Mouse (Mus musculus) forebrain, embryonic 14.5 days (tissue): ENCODE measurements around the gene Hist1h2bf. TPM values are rescaled to one million over a fixed set of nuclear protein-coding genes. Genes with fewer than 3 reads are reported as not detected.
A peak's percentile ranks its signal among the peaks of the same experiment; 100 is the strongest.
"Not testable (repeated sequence)": the region's sequence is repeated elsewhere in the genome, so short reads cannot be mapped to it uniquely, and the experiment has no call there.

Experiments used
- ATAC-seq: fragments of 200-750 bp; cut with Nextera tagmentation; 2 replicates; pipeline ENCODE4 v1.8.0; 2017; ENCODE audit warnings: mild to moderate bottlenecking, moderate library complexity
- DNase-seq: peaks from one replicate; pipeline ENCODE4 v3.0.0-alpha.2; 2015; ENCODE audit warnings: low spot score
- H3K27ac ChIP-seq: fragments of 300-500 bp; sonication (generic); 2 replicates; pipeline ENCODE4 v1.5.1; 2014; ENCODE audit warnings: low read depth, mild to moderate bottlenecking, control low read depth, low read length, moderate library complexity
- H3K27me3 ChIP-seq: fragments of 300-500 bp; sonication (generic); replicated peaks from 2 replicates; pipeline ENCODE4 v1.6.1; 2014; ENCODE audit warnings: low read length, control low read depth, mixed read lengths; ENCODE audit not compliant: control insufficient read depth, insufficient read depth
- H3K36me3 ChIP-seq: fragments of 300-500 bp; sonication (generic); 2 replicates; pipeline ENCODE4 v1.6.1; 2014; ENCODE audit warnings: low read length, control low read depth; ENCODE audit not compliant: control insufficient read depth, insufficient read depth
- H3K4me1 ChIP-seq: fragments of 300-500 bp; sonication (generic); 2 replicates; pipeline ENCODE4 v1.6.1; 2014; ENCODE audit warnings: antibody characterized with exemption, low read length, control low read depth; ENCODE audit not compliant: control insufficient read depth, insufficient read depth
- H3K4me2 ChIP-seq: fragments of 300-500 bp; sonication (generic); 2 replicates; pipeline ENCODE4 v1.6.1; 2014; ENCODE audit warnings: mild to moderate bottlenecking, control low read depth, low read length
- H3K4me3 ChIP-seq: fragments of 300-500 bp; sonication (generic); 2 replicates; pipeline ENCODE4 v1.5.1; 2014; ENCODE audit warnings: low read depth, low read length, control low read depth
- H3K9ac ChIP-seq: fragments of 300-500 bp; sonication (generic); 2 replicates; pipeline ENCODE4 v1.6.1; 2014; ENCODE audit warnings: mild to moderate bottlenecking, low read length, control low read depth, moderate library complexity
- H3K9me3 ChIP-seq: fragments of 300-500 bp; sonication (generic); replicated peaks from 2 replicates; pipeline ENCODE4 v1.6.1; 2016; ENCODE audit warnings: low read length, control low read depth, mixed read lengths; ENCODE audit not compliant: control insufficient read depth
- WGBS: fragments of 180-500 bp; shearing (Covaris S2); extraction: QIAGEN DNeasy Blood & Tissue Kit; methylation state at CpG from one replicate; pipeline ENCODE4 v1.1.7; 2014; 5-methylcytosine and 5-hydroxymethylcytosine counted together
- polyA plus RNA-seq: library from polyadenylated mRNA; unstranded; fragments of >200 nt; fragmentation: Nextera tagmentation; extraction: Ambion mirVana; gene quantifications from 2 replicates; pipeline ENCODE4 v1.2.1, GENCODE M21; 2014

Hist1h2bf gene
- polyA plus RNA-seq, 1 experiment from 2014 or later: 3.9 TPM

DNA sequence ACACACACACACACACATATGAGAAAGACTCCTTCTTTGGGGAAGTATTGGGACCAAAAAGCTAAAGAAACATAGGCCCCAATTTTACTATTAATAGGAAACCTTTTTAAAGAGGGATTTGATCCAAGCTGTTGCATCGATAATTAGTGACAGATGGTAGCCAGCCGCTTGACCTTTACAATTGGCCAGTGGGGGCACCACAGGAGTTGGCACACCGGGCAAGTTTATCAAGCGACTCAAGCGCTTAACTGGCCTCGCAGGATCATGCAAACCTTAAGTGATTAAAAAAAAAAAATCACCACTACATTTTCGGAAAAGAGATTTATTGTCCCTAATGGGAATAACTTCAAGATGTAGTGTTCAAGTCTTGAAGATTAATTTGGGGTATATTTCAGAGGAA, 18.6 kb upstream of the Hist1h2bf start:
- no peak for ATAC-seq
- Histone ChIP-seq H3K4me2 (no peak overlapping the region), H3K9me3 (no peaks in the 10 kb centered on the region), H3K36me3 (no peaks in the 10 kb centered on the region), H3K4me1 (no peaks in the 10 kb centered on the region), H3K4me3 (no peak overlapping the region), H3K27me3 (no peaks in the 10 kb centered on the region), H3K9ac (no peak overlapping the region), H3K27ac (no peak overlapping the region)
- 91% methylated on average over 7 of the region's 7 CpGs for WGBS
- no peak for DNase-seq

GRCm38 (mm10) chr13:23591886-23592285, 17.9 kb upstream of the Hist1h2bf start:
- not testable (repeated sequence) for H3K9me3 ChIP-seq, H3K4me1 ChIP-seq, ATAC-seq, H3K4me3 ChIP-seq, DNase-seq, H3K36me3 ChIP-seq, H3K4me2 ChIP-seq, H3K27ac ChIP-seq, H3K9ac ChIP-seq, H3K27me3 ChIP-seq
- WGBS: 94% methylated on average over 7 of the region's 7 CpGs

DNA sequence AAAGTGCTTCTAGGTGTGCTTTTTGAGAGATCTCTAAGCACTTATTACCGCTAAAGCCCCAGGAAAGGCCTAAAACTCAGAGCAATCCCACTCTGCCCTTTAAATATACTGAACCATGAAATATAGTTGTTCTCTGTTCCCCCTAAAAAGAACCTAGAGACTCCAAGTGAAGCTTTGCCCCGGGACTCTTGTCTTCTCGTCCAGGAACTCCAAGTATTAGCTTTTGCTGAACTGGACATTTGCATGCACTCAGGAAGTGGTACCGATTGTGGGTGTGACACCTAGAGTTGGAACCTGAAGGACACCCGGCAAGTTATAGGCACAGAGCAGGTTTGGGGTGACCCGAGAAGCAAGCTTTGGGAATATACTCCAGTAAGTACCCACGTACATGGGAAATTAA, 17.2 kb upstream of the Hist1h2bf start:
- H3K4me1 ChIP-seq: peaks cover 5% of the 10 kb centered on the region; the same call in 1 of the 2 replicates
- 94% methylated on average over 7 of the region's 7 CpGs for WGBS
- no peak for DNase-seq
- H3K4me3 ChIP-seq: no peak overlapping the region
- no peak overlapping the region for H3K4me2 ChIP-seq
- H3K9me3 ChIP-seq: no peaks in the 10 kb centered on the region
- no peak for ATAC-seq
- H3K9ac ChIP-seq: no peak overlapping the region
- no peaks in the 10 kb centered on the region for H3K27me3 ChIP-seq
- H3K27ac ChIP-seq: no peak overlapping the region
- no peaks in the 10 kb centered on the region for H3K36me3 ChIP-seq

DNA sequence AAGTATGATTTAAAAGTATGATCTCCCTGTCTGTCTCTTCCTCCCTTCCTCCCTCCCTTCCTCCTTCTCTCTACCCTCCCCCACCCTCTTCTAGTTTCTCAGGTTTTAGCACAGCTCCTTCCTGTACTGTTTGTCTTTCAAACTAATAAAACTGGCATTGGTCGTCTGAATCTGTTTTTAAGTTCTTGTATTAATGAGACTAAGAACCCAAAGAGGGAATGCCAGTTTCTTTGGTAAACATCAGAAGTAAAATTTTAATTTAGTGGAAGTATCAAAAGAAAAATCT, 12.9 kb upstream of the Hist1h2bf start:
- ATAC-seq: no peak
- peaks cover 24% of the 10 kb centered on the region for H3K4me1 ChIP-seq
- H3K9ac ChIP-seq: peak overlapping the region; percentile 48
- H3K4me3 ChIP-seq: peak overlapping the region; percentile 42; the same call in 1 of the 2 replicates
- H3K27me3 ChIP-seq: no peaks in the 10 kb centered on the region
- no peak for DNase-seq
- H3K4me2 ChIP-seq: peak overlapping the region; percentile 93
- WGBS: 5% methylated on average over 1 of the region's 1 CpGs
- H3K9me3 ChIP-seq: no peaks in the 10 kb centered on the region
- H3K27ac ChIP-seq: peak overlapping the region; percentile 84
- H3K36me3 ChIP-seq: no peaks in the 10 kb centered on the region

DNA sequence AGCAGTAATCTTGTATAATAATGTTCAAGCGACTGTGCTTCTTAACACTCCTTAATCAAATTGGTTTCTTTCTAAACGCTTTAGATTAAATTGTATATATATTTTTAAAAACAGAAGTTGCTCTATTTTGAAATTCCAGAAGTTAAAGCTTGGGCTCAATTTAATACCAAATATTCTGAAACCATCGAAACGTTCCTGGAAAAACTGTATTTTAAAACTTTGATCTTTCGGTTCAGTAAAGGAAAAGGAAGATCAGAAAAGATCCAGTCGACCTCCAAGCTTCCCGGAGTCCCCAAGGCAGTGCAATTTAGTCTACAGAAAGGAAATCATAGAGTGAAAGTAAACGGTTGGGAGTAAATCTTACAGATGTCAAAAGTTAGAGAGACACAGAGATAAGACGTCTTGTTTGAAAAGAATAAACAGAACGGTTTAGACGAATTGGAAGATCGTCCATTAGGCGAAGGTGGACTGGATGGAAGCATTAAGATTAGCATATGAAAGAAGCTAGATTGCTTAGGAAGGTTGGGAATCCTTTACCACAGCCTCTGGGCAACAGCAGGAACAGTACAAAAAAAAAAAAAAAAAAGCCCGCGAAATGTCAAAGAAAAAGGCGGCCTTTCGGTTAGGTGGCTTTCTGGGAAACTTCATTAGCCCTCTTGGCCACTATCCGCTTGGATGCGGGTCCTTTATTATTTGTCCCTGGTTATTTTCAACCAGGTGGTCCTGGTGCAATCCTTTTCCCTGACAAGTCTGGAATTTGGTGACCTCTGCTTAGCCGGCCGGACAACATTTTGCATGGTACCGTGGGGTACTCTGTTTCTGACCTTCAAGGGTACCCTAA, 12.3 kb upstream of the Hist1h2bf start:
- H3K36me3 ChIP-seq: no peaks in the 10 kb centered on the region
- no peaks in the 10 kb centered on the region for H3K9me3 ChIP-seq
- H3K9ac ChIP-seq: peak overlapping the region; percentile 48
- DNase-seq (peak; percentile 41), ATAC-seq (peak; percentile 14; the same call in 1 of the 2 replicates)
- no peaks in the 10 kb centered on the region for H3K27me3 ChIP-seq
- peak overlapping the region; percentile 93 for H3K4me2 ChIP-seq
- H3K4me3 ChIP-seq: peak overlapping the region; percentile 42
- peaks cover 25% of the 10 kb centered on the region for H3K4me1 ChIP-seq
- under 1% methylated on average over 22 of the region's 22 CpGs for WGBS
- peak overlapping the region; percentile 96 for H3K27ac ChIP-seq

DNA sequence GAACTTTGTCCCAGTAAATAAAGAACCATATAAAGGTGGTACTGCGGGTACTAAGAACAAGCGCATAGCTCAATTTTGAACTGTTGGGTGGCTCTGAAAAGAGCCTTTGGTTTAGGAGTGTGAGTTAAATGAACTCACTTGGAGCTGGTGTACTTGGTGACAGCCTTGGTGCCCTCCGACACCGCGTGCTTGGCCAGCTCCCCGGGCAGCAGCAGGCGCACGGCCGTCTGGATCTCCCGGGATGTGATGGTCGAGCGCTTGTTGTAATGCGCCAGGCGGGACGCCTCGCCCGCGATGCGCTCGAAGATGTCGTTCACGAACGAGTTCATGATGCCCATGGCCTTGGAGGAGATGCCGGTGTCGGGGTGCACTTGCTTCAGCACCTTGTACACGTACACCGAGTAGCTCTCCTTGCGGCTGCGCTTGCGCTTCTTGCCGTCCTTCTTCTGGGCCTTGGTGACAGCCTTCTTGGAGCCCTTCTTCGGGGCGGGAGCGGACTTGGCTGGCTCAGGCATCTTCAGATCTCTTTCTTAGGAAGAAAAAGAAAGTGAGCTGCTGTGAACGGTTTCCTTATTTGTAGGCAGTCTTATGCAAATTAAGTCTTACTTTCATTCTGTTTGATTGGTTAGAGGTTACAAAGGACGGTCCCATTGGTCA, 11.6 kb upstream of the Hist1h2bf start:
- ATAC-seq: peak; percentile 87
- peak overlapping the region; percentile 72 for H3K9ac ChIP-seq
- peak overlapping the region; percentile 96 for H3K27ac ChIP-seq
- not testable (repeated sequence) for H3K9me3 ChIP-seq, H3K27me3 ChIP-seq, H3K36me3 ChIP-seq
- H3K4me3 ChIP-seq: peak overlapping the region; percentile 42
- peaks cover 28% of the 10 kb centered on the region for H3K4me1 ChIP-seq
- under 1% methylated on average over 28 of the region's 36 CpGs for WGBS
- peak; percentile 98 for DNase-seq
- peak overlapping the region; percentile 93 for H3K4me2 ChIP-seq

- Histone ChIP-seq H3K4me3 (peak overlapping the region; percentile 42), H3K9me3 (no peaks in the 10 kb centered on the region), H3K9ac (peak overlapping the region; percentile 72), H3K36me3 (no peaks in the 10 kb centered on the region), H3K27me3 (no peaks in the 10 kb centered on the region), H3K27ac (peak overlapping the region; percentile 96), H3K4me2 (peak overlapping the region; percentile 93), H3K4me1 (peaks cover 28% of the 10 kb centered on the region)
- DNase-seq (peak; percentile 84), ATAC-seq (0 out of 2 replicates have a peak, but pooled peaks have one; percentile 21)
- WGBS: under 1% methylated on average over 21 of the region's 21 CpGs
Measured at GRCm38 (mm10) chr13:23585029-23585441, 11.0 kb upstream of the Hist1h2bf start.

DNA sequence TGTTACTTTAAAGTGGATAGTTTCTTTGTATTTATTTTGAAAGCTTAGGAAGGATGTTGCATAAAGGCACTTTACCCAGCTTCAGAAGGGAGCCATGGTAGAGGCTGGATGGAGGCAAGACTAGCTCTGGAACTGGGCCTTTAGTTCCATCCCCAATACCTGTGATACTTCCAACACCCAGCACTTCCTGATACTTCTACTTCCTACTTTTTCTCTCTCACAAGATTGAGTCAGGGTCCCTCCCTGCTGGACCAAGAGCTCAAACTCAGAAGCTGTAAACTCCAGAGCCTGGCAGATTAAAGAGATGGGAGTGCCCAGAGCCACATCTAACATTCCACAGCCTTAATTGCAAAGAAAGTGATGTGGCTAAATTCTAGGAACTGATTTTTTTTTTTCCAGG, 10.3 kb upstream of the Hist1h2bf start:
- H3K9ac ChIP-seq: peak overlapping the region; percentile 72
- peak overlapping the region; percentile 42 for H3K4me3 ChIP-seq
- ATAC-seq: no peak
- H3K4me2 ChIP-seq: peak overlapping the region; percentile 93
- peak; percentile 6 for DNase-seq
- peaks cover 28% of the 10 kb centered on the region for H3K4me1 ChIP-seq
- no peaks in the 10 kb centered on the region for H3K27me3 ChIP-seq
- H3K36me3 ChIP-seq: no peaks in the 10 kb centered on the region
- no peaks in the 10 kb centered on the region for H3K9me3 ChIP-seq
- H3K27ac ChIP-seq: peak overlapping the region; percentile 96
